Mouse (Mus musculus) kidney, embryonic 16.5 days (tissue): ENCODE data around the gene Bcan. TPM values are rescaled to one million over a fixed set of nuclear protein-coding genes. Genes with fewer than 3 reads are reported as not detected.

Experiments
- ATAC-seq: fragments of 200-750 bp; cut with Nextera tagmentation; 2 replicates; pipeline ENCODE4 v1.8.0; 2017; ENCODE audit warnings: moderate TSS enrichment; ENCODE audit not compliant: low FRiP score, low TSS enrichment
- H3K27ac ChIP-seq: fragments of 300-500 bp; sonication (generic); 2 replicates; pipeline ENCODE4 v1.5.1; 2014; ENCODE audit warnings: low read length
- H3K27me3 ChIP-seq: fragments of 300-500 bp; sonication (generic); 2 replicates; pipeline ENCODE4 v1.6.1; 2014; ENCODE audit warnings: low read length, control low read depth, mixed read lengths; ENCODE audit not compliant: insufficient read depth
- H3K36me3 ChIP-seq: fragments of 300-500 bp; sonication (generic); 2 replicates; pipeline ENCODE4 v1.6.1; 2014; ENCODE audit warnings: low read length, control low read depth, mixed read lengths; ENCODE audit not compliant: insufficient read depth
- H3K4me1 ChIP-seq: fragments of 300-500 bp; sonication (generic); 2 replicates; pipeline ENCODE4 v1.6.1; 2014; ENCODE audit warnings: low read length, control low read depth, mixed read lengths; ENCODE audit not compliant: insufficient read depth
- H3K4me2 ChIP-seq: fragments of 300-500 bp; sonication (generic); replicated peaks from 2 replicates; pipeline ENCODE4 v1.6.1; 2014; ENCODE audit warnings: low read depth, low read length
- H3K4me3 ChIP-seq: fragments of 300-500 bp; sonication (generic); 2 replicates; pipeline ENCODE4 v1.5.1; 2014; ENCODE audit warnings: mild to moderate bottlenecking, low read length
- H3K9ac ChIP-seq: fragments of 300-500 bp; sonication (generic); replicated peaks from 2 replicates; pipeline ENCODE4 v1.6.1; 2014; ENCODE audit warnings: low read length
- H3K9me3 ChIP-seq: fragments of 300-500 bp; sonication (generic); 2 replicates; pipeline ENCODE4 v1.6.1; 2016; ENCODE audit warnings: low read length, control low read depth
- WGBS: fragments of 180-500 bp; shearing (Covaris S2); extraction: QIAGEN DNeasy Blood & Tissue Kit; methylation state at CpG from one replicate; pipeline ENCODE4 v1.1.7; 2014; 5-methylcytosine and 5-hydroxymethylcytosine counted together
- polyA plus RNA-seq: library from polyadenylated mRNA; unstranded; fragments of >200 nt; fragmentation: Nextera tagmentation; extraction: Ambion mirVana; gene quantifications from 2 replicates; pipeline ENCODE4 v1.2.1, GENCODE M21; 2015

The Bcan gene
- polyA plus RNA-seq, 1 experiment from 2014 or later = 0.10 TPM

DNA sequence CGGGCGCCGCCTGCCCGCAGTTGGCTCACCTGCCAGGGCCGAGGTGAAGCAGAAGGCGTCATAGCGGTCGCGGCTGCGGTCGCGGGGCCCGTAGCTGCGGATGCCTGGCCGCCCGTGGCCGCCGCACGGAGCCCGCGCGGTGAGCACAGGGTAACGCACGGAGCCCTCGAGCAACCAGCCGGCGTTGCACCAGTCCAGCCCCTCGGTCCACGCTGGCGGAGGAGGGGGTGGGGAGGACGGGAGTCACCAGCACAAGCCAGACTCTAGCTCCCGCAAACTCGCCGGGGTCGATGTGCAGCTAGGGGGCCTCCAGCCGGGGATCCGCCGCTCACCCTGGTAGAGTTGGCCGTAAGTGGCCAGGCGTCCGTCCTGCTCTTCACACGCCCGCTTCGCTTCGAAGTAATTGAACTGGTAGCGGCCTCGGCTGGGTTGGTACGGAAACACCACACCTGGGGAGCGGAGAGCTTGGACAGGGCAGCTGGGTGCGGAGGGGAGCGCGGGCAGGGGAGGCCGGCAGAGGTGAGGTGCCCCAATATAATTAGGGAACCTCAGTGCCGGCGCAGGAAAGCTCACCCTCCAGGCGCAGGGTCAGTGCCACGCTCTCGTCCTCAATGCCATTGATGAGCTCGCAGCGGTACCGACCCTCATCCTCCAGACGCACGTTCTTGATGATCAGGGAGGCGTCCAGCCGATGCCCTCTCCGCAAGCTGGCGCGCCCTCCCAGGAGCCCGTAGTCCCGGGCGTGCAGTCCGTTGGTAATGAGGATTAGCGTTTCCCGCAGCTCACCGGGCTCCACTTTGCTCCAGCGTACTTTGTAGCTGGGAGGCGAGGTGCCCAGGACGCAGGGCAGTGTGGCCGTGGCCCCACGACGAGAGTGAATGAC, 23.4 kb upstream of the Bcan start:
- Histone ChIP-seq H3K36me3 (no peaks in the 10 kb centered on the region), H3K27me3 (peaks cover 72% of the 10 kb centered on the region), H3K9ac (peak overlapping the region; percentile 30), H3K4me3 (peak overlapping the region; percentile 52), H3K27ac (no peak overlapping the region), H3K4me2 (peak overlapping the region; percentile 94), H3K4me1 (peaks cover 16% of the 10 kb centered on the region), H3K9me3 (peaks cover 10% of the 10 kb centered on the region; the same call in 1 of the 2 replicates)
- under 1% methylated on average over 78 of the region's 81 CpGs for WGBS
- ATAC-seq = peak; percentile 78

DNA sequence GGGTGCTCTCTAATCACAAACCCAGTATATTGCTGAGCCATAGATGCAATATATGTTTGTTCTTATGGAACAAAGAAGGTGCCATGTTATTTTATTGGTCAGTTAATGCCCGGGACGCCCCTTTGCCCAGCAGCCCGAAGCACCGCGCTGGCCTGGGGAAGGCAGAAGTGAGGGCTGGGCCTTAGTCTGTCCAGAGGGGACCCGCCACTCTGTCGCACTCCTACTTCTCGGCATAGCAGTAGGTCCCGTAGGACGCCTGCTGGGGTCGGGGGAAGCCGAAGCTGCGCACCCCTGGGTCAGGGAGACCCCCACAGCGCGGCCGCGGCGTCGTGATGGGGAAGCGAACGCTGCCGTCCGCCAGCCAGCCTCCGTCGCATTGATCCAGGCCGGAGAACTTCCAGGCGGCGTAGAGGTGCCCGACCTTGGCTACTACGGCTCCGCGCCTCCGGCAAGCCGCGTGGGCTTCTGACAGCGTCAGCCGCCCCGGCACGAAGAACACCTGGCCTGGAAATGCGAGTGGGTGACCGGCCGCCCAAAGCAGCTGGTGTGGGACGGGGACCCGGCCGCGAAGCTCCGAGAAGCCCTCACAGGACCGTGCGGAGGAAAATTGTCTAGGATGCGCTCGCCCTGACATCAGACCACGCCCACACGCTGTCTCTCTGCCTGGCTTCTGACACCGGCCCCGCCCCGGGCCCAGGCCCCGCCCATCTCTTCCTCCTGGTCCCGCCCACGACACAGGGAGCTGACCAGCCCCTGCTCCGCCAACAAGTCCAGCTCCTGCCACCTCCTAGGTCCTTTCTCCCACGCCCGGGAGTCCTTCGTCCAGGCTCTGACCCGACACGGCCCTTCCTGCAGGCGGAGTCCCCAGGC, 22.5 kb upstream of the Bcan start:
- peaks cover 16% of the 10 kb centered on the region for H3K4me1 ChIP-seq
- H3K4me3 ChIP-seq = peak overlapping the region; percentile 52
- WGBS = 1% methylated on average over 66 of the region's 66 CpGs
- 0 out of 2 replicates have a peak, but pooled peaks cover 3% of the 10 kb centered on the region for H3K9me3 ChIP-seq
- H3K9ac ChIP-seq = peak overlapping the region; percentile 41
- ATAC-seq = peak; percentile 94
- no peaks in the 10 kb centered on the region for H3K36me3 ChIP-seq
- peaks cover 72% of the 10 kb centered on the region for H3K27me3 ChIP-seq
- H3K4me2 ChIP-seq = peak overlapping the region; percentile 94
- no peak overlapping the region for H3K27ac ChIP-seq

DNA sequence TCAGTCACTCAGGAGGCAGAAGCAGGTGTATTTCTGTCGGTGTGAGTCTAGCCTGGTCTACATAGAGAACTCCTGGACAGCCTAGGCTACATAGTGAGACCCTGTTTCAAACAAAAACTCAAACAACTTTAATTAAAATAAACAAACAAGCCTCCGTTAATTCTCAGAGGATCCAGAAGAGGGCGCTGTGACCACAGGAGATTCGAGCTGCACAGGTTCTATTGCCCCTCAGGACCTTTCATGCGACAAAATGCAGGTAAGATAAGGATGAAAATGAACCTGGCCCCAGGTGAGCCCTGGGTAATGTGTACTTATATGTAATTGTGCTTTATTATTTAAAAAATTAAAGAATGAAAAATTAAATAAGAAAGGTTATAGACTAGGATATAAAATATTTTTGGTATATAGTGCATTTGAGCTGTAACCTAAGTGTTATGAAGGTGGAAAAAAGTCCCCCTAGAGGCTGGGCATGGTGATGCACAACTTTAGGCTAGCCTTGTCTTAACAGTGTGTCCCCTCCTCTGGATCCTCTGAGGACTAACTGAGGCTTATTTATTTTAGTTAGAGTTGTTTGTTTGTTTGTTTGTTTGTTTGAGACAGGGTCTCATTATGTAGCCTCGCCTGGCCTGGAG, 10.7 kb upstream of the Bcan start:
- no peak for ATAC-seq
- Histone ChIP-seq H3K9ac (no peak overlapping the region), H3K36me3 (no peaks in the 10 kb centered on the region), H3K4me2 (no peak overlapping the region), H3K4me3 (no peak overlapping the region), H3K4me1 (no peaks in the 10 kb centered on the region), H3K27me3 (peaks cover 8% of the 10 kb centered on the region), H3K9me3 (peaks cover 4% of the 10 kb centered on the region; the same call in 1 of the 2 replicates), H3K27ac (no peak overlapping the region)
- WGBS = 9% methylated on average over 6 of the region's 6 CpGs

DNA sequence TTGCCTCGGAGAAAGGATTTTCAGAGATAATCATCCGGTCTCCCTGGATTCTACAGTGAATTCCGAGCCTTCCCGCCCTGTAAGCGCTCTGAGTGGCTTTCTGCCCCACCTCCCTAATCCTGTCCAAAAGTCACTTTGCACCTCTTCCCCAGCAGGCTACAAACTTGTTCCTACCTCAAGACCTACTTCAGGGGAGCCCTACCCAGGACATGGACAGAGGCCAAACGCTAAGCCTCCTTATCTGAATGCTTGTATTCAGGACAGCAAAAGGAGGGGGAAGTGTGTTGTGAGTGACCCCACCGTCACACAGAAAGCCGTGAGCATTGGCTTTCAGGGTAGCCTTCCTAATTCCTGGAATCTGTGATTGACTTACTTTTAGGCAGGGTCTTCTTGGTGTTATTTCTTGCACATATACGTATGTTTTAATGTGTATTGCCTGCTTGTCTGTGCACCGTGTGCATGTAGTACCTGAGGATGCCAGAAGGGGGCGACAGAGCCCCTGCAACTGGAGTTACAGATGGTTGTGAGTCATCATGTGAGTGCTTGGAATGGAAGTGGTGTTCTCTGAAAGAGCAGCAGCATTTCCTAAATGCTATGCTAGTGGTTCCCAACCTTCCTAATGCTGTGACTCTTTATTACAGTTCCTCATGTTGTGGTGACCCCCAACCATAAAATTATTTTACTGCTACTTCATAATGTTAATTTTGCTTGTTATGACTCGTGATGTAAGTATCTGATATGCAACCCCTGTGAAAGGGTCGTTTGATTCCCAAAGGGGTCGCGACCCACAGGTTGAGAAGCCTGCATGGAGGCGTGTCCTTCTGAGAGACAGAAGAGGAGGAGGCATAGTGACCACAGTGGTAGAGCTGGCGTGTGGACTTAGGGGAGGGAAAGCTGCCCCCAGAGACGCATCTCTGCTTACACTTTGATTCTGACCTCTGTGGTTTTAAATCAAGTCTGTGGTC, 6.1 kb upstream of the Bcan start:
- Histone ChIP-seq H3K27me3 (peaks cover 31% of the 10 kb centered on the region), H3K27ac (no peak overlapping the region), H3K4me1 (no peaks in the 10 kb centered on the region), H3K9me3 (peaks cover 5% of the 10 kb centered on the region; the same call in 1 of the 2 replicates), H3K4me3 (no peak overlapping the region), H3K9ac (no peak overlapping the region), H3K4me2 (no peak overlapping the region), H3K36me3 (no peaks in the 10 kb centered on the region)
- 70% methylated on average over 18 of the region's 18 CpGs for WGBS
- no peak for ATAC-seq

DNA sequence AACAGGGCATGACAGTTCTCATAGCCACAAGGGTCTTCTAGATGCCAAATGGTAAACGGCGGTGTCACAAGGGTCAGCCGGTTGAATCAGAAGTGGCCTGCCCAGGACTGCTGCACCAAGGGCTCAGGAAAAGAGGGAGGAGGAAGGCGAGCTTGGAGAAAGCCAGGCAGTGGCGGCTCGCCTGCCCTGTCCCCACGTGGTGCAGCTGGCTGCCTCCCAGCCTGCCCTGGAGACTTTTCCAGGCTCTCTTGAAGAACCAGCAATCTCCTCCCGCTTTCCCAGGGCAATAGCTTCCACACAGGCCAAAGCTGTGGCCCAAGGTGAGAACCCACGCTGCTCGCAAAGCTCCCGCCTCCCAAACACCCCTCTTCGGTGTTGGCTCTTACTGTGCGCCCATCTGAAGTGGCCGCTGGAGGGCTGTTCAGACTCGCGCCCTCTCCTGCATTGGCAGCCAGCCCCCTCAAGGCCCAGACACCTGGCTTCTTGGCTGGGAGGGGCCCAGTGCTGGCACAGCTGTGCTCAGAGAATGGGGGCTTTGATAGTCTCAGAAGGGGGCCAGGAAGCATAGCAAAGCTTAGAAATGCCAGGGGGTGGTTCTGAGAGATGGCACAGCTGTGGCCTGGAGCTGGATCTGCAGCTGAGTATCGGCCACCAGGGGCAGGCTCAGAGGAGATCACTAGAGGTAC, 2.4 kb upstream of the Bcan start:
- Histone ChIP-seq H3K4me2 (no peak overlapping the region), H3K36me3 (no peaks in the 10 kb centered on the region), H3K4me3 (no peak overlapping the region), H3K9me3 (peaks cover 5% of the 10 kb centered on the region; the same call in 1 of the 2 replicates), H3K27ac (no peak overlapping the region), H3K27me3 (peaks cover 64% of the 10 kb centered on the region), H3K9ac (no peak overlapping the region), H3K4me1 (peaks cover 12% of the 10 kb centered on the region)
- ATAC-seq = no peak
- 3% methylated on average over 17 of the region's 17 CpGs for WGBS

DNA sequence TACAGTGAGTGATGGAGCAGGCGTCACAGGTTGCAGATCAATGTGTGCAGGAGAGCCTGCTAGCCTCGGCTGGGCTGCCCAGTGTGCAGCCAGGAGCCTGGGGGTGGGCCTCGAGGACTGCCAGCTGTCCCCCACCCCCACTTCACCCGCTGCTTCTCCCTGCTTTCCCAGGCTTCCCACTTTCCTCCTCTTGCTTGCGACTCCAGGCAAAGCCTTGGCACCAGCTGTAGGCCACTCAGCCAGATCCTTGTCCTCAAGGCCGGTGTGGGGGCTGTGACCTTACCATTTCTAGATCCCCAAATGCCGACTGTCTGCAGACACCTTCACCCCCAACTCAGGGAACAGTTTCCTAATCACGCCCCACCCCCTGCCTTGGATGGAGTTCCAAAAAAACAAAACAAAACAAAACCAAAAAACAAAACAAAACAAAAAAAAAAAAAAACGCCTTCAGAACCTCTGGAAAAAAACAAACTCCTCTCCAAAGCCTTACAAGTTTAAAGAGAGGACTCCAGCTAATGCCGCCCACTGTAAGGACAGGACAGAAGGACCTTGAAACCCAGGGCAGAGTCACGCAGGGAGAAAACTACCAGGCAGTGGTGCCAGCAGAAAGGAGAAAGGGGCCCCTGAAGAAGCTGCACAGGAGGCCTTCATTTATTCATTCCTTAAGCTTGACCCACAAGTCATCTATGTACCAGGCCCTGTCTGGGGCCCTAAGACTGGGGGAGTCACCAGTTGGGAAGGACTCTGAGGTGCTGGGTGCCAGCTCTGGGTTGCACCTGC, 976 bp upstream of the Bcan start:
- Histone ChIP-seq H3K4me3 (no peak overlapping the region), H3K9ac (no peak overlapping the region), H3K36me3 (no peaks in the 10 kb centered on the region), H3K9me3 (peaks cover 3% of the 10 kb centered on the region; the same call in 1 of the 2 replicates), H3K27me3 (peaks cover 76% of the 10 kb centered on the region), H3K4me2 (no peak overlapping the region), H3K27ac (no peak overlapping the region), H3K4me1 (peaks cover 18% of the 10 kb centered on the region)
- ATAC-seq = no peak
- 13% methylated on average over 11 of the region's 11 CpGs for WGBS

DNA sequence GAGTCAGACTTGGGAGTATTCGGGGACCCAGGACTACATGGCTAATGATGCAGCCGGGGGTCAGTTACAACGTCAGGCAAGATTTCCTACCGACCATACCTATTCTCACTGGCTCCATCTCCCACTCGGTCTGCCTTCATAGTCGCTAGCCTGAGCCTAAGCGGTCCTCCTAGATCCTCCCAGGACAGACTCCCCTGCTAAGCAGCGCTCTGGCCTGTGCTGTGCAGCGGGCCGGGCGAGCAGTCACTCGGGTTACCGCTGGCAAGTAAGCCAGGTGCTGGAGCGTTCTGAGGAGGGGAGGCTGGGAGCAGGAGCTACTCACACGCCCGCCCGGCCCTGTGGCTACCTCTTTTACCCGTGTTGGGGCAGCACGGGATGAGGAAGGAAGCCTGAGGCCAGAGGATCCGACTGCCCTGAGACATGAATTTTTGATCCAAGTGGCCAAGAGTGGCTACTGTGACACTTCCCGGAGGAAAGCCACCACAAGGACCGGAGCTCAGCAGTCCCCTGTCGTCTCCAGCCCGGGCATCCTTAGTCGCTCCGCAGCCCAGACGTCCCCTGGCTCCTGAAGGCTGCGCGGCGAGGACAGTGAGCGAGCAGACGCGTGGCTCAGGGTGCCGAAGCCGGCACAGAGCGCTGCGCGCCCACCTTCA, 661 bp downstream of the Bcan start:
- H3K27ac ChIP-seq = no peak overlapping the region
- H3K27me3 ChIP-seq = peaks cover 92% of the 10 kb centered on the region
- no peak overlapping the region for H3K9ac ChIP-seq
- peaks cover 18% of the 10 kb centered on the region for H3K4me1 ChIP-seq
- WGBS = 1% methylated on average over 38 of the region's 38 CpGs
- H3K36me3 ChIP-seq = no peaks in the 10 kb centered on the region
- peak overlapping the region; percentile 63 for H3K4me2 ChIP-seq
- no peaks in the 10 kb centered on the region for H3K9me3 ChIP-seq
- H3K4me3 ChIP-seq = peak overlapping the region; percentile 46
- ATAC-seq = no peak

DNA sequence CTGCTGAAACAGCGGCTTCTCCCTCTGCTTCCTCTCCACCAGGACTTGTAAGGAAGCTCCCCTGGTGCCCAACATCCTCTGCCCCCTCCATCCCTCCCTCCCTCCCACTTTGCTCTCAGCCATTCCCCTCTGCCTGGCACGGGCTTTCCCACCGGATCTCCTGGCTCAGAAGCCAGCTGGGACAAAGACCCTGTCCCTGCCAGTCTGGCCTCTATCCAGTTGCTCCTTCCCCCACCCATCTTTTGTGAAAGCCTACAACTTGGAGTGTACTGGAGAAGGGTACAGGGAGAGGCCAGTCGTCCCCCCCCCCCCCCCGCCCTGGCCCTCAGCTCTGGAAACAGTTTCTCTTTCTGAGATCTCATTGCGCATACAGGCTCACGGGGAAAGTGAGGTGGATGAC, 1.3 kb downstream of the Bcan start:
- WGBS = 1% methylated on average over 6 of the region's 7 CpGs
- ATAC-seq = no peak
- H3K4me3 ChIP-seq = no peak overlapping the region
- no peaks in the 10 kb centered on the region for H3K9me3 ChIP-seq
- H3K9ac ChIP-seq = no peak overlapping the region
- no peaks in the 10 kb centered on the region for H3K36me3 ChIP-seq
- peaks cover 18% of the 10 kb centered on the region for H3K4me1 ChIP-seq
- H3K27me3 ChIP-seq = peaks cover 98% of the 10 kb centered on the region
- no peak overlapping the region for H3K27ac ChIP-seq
- no peak overlapping the region for H3K4me2 ChIP-seq
